Mouse (Mus musculus): ENCODE results near the gene Arhgef18.

Gene Arhgef18

DNA sequence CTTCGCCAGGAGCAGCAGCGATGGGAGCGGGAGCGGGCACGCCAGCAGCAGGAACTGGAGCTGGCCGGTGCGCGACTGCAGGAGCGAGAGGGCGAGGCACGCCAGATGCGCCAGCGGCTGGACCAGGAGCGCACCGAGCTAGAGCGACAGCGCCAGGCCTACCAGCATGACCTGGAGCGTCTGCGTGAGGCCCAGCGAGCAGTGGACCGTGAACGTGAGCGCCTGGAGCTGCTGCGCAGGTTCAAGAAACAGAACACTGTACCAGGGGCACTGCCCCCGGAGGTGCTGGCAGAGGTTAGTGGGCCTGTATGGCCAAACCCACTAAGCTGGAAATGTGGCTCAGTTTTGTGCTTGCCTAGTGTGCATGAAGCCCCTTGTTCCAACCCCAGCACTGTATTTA is 59.2 kb downstream of the Arhgef18 start:
- DNase-seq (ENCODE audit: low spot score) = no peak

DNA sequence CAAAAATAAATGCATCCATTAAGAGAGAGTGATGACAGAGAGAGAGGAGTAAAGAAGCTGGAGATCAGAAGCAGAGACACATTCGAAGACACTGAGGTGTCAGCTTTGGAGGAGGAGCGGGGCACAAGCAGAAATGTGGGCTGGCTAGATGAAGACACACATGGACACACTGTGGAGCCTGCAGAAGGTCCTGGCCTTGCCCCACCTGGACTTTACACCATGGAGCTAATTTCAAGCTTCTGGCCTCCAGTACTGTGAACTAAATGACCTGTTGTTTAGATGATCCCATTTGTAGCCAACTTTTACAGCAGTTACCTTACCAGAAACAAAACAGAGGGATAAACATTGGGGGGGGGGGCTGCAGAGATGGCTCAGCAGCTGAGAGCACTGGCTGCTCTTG is 70.4 kb downstream of the Arhgef18 start:
- DNase-seq (ENCODE audit: low spot score) = no peak

DNA sequence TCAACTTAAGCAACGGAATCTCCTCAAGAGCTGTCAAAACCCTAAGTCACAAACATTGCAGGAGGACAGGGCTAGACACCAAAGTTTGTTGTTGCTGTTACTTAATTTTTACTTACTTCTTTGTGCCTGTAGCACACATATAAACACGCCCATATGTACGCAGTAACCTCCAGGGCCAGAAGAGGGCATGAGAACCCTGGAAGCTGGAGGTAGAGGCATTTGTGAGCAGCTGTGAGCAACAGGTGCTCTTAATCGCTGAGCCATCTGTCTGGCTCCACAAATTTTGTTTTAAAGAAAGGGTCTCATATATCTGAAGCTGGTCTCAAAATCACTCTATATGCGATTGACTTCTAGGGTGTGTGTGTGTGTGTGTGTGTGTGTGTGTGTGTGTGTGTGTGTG is 71.5 kb downstream of the Arhgef18 start:
- DNase-seq (ENCODE audit: low spot score) = peak; percentile 40

DNA sequence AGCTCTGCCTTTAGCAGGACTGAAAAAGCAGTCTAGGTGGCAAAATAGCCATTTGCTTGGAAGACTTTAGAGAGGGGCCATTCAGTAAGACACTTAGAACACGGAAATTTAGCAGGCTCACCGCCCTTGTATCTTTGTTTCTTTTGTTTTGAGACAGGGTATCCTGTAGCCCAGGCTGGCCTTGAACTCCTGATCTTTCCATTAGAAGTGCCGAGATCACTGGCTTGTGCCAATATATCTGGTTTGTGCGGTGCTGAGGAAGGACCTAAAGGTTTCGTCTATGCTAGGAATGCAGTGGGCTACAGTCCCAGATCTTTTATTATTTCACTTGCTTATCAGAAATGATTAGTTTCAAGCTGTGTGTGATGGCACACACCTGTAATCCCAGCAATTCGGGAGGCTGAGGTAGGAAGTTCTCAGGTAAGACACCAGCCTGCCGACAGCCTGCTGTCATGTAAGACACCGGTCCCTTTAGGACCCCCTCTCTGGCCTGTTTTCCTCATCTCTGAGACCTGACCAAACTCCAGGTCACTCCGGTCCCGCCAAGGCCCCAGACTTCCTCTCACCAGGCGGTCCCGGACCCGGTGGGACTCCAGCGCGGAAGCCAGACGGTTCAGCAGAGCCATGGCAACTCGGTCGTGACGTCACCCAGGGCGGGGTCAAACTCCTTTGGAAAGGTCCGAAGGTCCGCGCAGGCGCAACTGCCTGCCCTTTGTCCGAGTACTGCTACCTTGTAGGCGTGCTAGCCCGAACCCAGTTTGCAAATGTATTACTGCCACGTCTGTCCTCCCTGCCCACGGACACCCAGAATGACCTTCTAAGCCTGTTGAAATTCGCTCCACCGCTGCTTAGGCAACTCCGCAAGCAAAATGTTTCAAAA is 74.4 kb downstream of the Arhgef18 start, which contains the start of gene Pex11g:
Gene Pex11g, minus strand, starts transcription at position 675 of the 880 bp plus-strand sequence.
- peak; percentile 89 for DNase-seq (ENCODE audit: low spot score)

DNA sequence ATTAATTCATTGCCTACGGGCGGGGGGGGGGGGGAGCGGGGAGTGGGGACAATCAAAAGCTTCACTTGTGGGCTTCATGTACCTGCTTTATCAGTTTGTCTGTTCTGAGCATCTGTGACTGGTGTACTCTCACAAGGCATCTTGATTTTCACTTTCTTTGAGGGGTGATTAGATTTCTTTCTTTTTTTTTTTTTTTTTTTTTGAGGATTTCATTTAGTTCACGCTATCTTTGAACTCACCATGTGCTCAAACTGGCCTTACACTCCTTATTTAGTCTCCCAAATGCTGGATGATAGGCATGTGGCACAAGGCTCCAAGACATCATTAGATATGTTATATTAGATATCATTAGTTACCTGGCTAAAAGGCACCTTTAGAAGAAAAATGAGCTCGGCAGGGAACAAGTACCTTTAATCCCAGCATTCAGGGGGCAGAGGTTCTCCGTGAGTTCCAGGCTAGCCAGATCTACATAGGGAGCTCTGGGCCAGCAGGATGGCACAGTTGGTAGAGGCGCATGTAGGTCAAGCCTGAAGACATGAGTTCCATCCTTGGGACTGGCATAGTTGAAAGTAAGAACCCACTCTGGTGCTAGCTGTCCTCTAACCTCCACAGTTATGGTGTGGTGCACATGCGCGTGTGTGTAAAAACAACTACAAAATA is 75.2 kb downstream of the Arhgef18 start:
- DNase-seq (ENCODE audit: low spot score) = no peak

DNA sequence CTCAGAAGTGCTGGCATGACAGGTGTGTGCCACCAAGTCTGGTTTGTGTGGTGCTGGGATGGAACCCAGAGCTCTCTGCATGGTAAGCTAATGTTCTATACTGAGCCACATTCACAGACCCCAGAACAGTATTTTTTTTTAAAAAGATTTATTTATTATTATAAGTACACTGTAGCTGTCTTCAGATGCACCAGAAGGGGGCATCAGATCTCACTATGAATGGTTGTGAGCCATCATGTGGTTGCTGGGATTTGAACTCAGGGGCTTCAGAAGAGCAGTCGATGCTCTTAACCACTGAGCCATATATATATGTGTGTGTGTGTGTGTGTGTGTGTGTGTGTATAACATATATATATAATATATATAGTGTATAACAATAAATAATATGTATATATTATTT is 76.0 kb downstream of the Arhgef18 start:
- no peak for DNase-seq (ENCODE audit: low spot score)

DNA sequence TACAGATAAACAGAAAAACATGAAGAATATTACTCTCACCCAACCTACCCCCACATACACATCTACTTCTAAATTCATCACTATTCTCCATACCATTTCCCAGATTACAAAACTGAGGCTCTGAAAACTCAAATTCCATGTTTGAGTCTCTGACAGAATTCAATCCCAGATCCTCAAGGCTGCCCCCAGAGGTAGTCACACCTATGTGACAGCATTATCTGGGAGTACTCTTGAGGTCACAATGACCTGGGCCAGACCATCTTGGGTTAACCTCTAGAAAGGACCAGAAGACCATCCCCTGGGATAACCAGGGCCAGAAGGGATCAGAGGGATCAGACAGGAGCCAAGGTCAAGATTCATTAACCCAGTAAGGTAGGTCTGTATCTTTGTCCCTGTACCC is 77.8 kb downstream of the Arhgef18 start, which contains the start of gene Tex45:
Gene Tex45, plus strand, starts transcription at position 301 of the 400 bp plus-strand sequence.
- DNase-seq (ENCODE audit: low spot score) = no peak

DNA sequence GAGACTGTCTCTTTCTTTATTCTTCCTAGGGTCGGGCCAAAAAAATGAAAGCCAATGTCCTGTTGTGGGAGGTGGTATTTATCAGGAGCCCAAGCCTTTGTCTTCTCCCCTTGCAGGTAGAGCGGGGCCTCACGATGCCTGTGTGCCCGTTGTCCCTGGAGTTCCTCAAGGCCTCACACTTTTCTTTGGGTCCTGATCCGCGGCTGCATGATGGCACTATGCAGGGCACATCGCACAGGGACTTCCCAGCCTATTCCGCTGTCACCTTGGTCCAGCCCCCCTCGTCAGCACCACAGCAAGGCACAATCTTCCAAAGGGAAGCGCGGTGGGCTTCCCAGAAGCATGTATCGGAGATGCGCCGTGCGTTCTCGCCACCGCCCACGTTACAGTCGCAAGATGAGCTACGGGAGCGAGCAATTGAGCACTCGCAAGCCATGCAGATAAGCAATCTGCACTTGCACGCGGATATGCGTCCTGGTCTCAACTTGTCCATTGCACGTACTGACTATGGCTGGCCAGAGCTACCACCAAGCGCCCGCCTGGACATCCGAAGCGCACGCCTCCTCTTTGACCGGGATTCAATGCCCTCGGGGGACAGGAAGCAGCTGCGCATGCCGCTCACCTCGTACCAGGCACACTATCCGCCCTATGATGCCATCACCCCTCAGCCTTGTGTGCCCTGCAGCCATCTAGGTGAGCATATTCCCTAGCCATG is 83.1 kb downstream of the Arhgef18 start:
- DNase-seq (ENCODE audit: low spot score) = no peak

DNA sequence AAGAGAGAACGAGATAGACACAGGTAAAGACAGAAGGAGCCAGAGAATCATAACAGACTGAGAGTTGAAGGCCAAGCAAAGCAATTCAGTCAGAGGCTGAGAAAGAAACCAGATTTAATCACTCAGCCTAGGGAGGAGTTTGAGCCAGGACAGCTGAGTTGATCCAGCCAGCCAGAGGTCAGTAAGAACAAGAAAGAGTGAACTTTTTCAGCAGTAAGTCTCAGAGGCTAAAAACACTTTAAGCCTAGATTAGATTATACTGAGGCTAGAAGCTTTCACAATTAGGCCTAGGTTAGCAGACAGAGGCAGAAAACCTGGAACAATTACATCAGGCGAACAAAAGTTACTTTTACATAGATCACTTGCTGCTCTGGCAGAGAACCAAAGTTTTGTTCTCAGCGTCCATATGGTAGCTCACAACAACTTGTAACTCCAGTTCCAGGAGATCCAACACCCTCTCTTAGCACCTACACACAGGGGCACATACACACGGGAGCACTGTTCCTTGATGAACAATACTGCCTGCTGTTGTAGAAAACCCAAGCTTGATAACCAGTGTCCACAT is 87.5 kb downstream of the Arhgef18 start:
- DNase-seq (ENCODE audit: low spot score) = no peak

DNA sequence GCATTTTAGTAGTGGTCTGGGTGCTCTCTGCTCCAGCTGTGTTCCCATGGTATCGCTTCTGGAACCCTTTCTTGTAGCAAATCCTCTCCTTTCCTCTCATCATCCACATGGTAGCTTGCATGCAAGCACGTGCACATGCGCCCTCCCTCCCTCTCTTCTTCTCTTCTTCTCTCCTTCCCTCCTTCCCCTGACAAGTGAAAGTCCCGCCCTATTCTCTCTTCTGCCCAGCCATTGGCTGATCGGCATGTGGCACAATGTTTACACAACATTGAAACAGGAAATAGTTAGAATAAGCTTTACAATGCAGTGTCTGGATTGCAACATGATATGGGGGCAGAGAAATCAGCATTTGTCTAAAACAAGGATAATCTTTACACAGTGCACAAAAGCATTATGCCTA is 88.8 kb downstream of the Arhgef18 start:
- no peak for DNase-seq (ENCODE audit: low spot score)

DNA sequence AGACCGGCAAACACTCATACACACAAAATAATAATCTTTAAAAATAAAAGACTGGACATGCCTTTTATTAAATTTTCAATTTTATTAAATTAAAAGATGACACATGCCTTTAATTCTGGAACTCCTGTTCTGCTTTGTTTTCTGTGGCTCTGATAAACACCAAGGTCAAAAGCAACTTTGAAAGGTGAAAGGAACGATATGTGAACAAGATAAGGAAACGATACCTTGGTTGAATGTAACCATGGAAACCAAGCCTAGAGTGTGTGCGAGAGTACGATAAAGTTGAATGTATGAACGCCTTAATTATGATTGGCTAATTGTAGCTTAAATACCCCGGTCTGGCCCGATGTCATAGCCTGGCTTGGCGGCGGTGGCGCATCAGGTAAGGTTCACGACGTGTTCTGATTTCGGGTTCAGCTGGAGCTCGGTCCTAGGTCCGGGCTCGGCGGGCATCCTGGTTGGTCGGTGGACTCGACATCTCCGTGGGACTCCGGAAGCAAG is 89.5 kb downstream of the Arhgef18 start:
- no peak for DNase-seq (ENCODE audit: low spot score)

DNA sequence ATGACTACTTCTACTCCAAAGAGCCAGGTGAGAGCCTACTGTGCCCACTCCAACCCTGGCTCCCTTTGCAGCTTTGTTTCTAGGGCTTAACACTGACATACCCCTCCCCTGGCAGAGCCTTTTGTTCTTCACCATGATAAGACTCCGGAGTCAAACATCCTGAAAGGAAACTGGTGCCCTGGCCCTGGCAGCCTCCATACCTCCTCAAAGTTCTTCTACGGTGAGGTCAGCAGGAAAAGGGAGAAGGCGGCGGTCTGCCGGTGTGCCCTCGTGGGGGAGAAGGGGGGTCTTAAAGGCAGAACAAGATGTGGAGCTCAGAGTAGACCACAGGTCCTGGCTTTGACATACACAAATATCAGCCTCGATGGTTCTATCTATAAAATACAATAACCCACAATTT is 90.7 kb downstream of the Arhgef18 start:
- no peak for DNase-seq (ENCODE audit: low spot score)

DNA sequence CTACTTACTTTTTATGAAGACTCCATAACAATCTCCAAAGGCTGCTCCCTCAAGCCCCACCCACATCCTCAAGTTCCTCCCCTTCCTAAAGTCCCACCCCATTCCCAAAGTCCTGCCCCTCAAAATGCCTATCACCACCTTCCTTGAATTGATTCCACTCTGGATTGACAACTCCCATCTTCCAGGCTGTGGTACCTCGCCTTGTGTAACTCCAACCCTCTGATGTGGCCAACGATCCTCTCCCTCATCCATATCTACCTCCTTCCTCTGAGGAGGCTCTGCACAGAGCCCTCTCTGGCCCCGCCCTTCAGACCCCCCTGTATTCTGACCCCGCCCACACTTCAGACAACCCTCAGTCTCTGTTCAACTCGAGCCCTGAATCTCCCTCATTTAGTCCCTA is 92.4 kb downstream of the Arhgef18 start:
- no peak for DNase-seq (ENCODE audit: low spot score)

DNA sequence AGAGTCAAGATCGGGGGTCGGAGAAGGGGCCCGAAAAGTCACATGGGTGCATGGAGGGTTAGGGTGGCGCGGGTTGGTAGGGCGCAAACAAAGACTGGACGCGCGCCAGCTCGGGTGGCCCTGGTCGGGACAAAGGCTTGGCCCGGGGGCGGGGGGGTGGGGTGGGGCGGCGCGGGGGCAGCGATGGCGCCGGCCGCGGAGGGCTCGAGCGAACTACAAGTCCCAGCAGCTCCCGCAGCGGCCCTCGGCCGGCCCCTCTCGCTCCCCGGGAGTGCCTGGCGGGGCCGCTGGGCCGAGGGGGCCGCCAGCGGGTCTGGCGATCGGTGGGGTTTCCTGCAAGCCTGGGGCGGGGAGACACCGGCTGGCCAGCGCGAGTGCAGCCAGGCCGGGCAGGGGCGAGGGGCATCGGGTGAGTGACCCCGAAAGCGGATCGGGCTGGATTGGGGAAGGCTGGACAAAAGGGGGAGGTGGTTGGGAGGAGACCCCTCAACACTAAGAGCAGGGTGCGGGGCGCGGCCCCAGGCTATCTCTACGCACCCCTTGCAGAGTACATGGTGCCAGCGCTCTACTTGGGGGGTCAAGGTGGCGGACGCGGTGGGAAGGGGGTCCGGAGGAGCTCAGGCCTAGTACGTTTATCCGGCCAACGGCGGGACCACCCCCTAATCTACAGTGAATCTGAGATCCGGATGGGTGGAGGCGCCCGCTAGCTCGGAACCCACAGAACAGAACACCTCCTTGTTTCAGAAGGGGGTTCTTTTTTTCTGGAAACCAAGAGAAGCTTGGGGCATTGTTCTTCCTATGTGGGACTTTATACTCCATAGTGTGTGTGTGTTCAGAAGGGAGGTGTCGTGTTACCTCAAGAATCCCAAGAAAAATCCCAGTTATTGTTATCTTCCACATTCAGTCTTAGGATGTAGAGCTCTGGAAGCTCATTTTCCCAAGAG is 100.4 kb downstream of the Arhgef18 start, which contains the start of gene Zfp358:
Gene Zfp358, plus strand, starts transcription at position 238 of the 944 bp plus-strand sequence.
- DNase-seq (ENCODE audit: low spot score) = no peak

DNA sequence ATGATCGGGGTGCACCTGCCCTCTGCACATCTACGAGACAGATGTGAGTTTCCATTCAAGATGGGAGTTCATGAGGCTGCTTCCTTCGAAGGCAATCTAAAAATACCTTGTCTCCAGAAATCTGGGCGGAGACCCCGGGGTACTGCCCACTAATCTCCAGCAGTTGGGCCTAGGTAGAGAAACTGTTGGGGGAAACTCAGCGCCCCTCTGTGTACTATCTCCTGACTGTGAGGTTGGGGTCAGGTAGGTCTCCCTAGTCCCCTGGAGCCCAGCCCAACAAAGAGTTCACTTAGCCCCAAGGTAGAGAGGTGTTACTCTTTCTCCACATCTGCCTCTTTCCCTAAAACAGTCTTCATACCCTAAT is 101.0 kb downstream of the Arhgef18 start:
- DNase-seq (ENCODE audit: low spot score) = no peak

DNA sequence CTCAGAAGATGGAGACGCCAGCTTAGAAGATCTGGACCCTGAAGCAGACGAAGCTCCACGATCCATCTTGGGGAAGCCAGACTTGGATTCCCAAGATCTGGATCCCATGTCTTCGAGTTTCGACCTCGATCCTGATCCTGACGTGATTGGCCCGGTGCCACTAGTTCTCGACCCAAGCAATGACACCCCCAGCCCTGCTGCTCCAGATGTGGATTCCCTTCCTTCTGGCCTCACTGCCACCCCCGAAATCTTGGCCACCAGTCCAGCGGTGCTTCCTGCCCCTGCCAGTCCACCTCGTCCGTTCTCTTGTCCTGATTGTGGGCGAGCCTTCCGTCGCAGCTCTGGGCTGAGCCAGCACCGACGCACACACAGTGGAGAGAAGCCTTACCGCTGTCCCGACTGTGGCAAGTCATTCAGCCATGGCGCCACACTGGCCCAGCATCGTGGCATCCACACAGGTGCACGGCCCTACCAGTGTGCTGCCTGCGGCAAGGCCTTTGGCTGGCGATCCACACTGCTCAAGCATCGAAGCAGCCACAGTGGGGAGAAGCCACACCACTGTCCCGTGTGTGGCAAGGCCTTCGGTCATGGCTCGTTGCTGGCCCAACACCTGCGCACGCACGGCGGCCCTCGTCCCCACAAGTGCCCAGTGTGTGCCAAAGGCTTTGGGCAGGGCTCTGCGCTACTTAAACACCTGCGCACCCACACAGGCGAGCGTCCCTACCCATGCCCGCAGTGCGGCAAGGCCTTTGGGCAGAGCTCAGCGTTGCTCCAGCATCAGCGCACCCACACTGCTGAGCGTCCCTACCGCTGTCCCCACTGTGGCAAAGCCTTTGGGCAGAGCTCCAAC is 103.0 kb downstream of the Arhgef18 start:
- no peak for DNase-seq (ENCODE audit: low spot score)

DNA sequence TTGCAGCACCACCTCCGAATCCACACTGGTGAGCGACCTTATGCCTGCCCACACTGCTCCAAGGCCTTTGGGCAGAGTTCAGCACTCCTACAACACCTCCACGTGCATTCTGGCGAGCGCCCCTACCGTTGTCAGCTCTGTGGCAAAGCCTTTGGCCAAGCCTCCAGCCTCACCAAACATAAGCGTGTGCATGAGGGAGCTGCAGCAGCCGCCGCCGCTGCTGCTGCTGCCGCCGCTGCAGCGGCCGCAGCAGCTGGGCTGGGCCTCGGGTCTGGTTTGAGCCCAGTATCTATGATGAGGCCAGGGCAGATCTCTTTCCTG is 103.6 kb downstream of the Arhgef18 start:
- no peak for DNase-seq (ENCODE audit: low spot score)

DNA sequence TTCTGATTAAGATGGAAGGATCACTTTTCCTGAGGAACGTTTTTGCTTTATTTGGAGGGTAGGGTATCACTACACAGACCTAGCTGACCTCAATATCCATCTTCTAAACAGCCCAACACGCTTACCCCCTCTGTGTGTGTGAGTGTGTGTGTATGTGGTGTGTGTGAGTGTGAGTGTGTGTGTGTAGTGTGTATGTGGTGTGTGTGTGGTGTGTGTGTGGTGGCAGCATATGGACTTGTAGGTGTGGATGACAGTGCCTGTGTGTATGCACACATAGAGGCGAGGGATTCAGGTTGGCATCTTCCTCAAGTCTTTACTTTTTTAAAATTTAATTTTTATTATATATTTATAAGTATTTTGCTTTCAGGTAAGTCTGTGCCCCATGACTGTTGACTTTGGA is 105.8 kb downstream of the Arhgef18 start:
- no peak for DNase-seq (ENCODE audit: low spot score)

DNA sequence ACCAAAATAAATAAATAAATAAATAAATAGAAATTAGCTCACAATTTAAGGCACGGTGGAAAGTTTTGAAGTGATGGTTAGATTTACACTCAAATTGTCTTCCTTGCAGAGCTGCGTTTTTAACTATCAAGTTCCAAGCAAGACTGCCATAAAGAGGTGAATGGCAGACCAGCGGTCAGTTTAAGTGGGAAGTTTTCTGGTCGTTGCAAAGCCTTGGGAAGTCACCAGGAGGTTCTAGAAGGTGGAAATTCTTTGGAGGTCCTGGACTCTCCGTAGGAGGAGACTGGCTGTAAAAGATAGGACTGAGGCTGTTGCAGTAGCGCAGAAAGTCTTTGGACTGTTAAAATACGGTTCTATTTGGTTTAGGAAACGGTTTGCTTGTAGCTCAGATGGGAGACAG is 106.9 kb downstream of the Arhgef18 start:
- DNase-seq (ENCODE audit: low spot score) = no peak

Data from c-Kit-positive CD71-positive TER-119-positive erythroid progenitor cells, embryonic 14.5 days (primary cell).